Mouse (Mus musculus): ENCODE measurements at regions not wholly inside any gene's neighbourhood (a gene's known extent, or its start where the extent isn't known, plus 50 kb on each side); places are given as distances from the start of the nearest gene placed in this dataset.

- no peaks in the 10 kb centered on the region for H3K27me3 ChIP-seq (ENCODE audit: control insufficient read depth, insufficient read depth, low read length)
- no peak overlapping the region for H3K4me3 ChIP-seq (ENCODE audit: low read depth, low read length)
- 55% methylated on average over 11 of the region's 11 CpGs for WGBS
- H3K9ac ChIP-seq (replicated peaks; ENCODE audit: low read length) = no peak overlapping the region
- no peaks in the 10 kb centered on the region for H3K9me3 ChIP-seq (replicated peaks; ENCODE audit: control insufficient read depth, low read length)
- H3K4me2 ChIP-seq (ENCODE audit: low read depth, low read length) = no peak overlapping the region
- no peak overlapping the region for H3K27ac ChIP-seq (replicated peaks; ENCODE audit: low read depth, low read length)
- ATAC-seq (replicated peaks; ENCODE audit: insufficient number of reproducible peaks, low FRiP score, low TSS enrichment, low read depth) (no peak), DNase-seq (ENCODE audit: low spot score) (peak; percentile 9)
- H3K36me3 ChIP-seq (replicated peaks; ENCODE audit: control insufficient read depth, insufficient read depth, low read depth, low read length) = no peaks in the 10 kb centered on the region
- no peaks in the 10 kb centered on the region for H3K4me1 ChIP-seq (ENCODE audit: control insufficient read depth, insufficient read depth, low read length)
Observed at GRCm38 (mm10) chr9:33222066-33222805, 586.2 kb downstream of the Ets1 start.

GRCm38 (mm10) chr9:33233699-33234131 is 597.7 kb downstream of the Ets1 start:
- Histone ChIP-seq H3K9ac (replicated peaks; ENCODE audit: low read length) (no peak overlapping the region), H3K36me3 (replicated peaks; ENCODE audit: control insufficient read depth, insufficient read depth, low read depth, low read length) (no peaks in the 10 kb centered on the region), H3K27ac (replicated peaks; ENCODE audit: low read depth, low read length) (no peak overlapping the region), H3K4me1 (ENCODE audit: control insufficient read depth, insufficient read depth, low read length) (no peaks in the 10 kb centered on the region), H3K4me3 (ENCODE audit: low read depth, low read length) (no peak overlapping the region), H3K9me3 (replicated peaks; ENCODE audit: control insufficient read depth, low read length) (no peaks in the 10 kb centered on the region), H3K4me2 (ENCODE audit: low read depth, low read length) (no peak overlapping the region), H3K27me3 (ENCODE audit: control insufficient read depth, insufficient read depth, low read length) (no peaks in the 10 kb centered on the region)
- ATAC-seq (replicated peaks; ENCODE audit: insufficient number of reproducible peaks, low FRiP score, low TSS enrichment, low read depth) (no peak), DNase-seq (ENCODE audit: low spot score) (peak; percentile 11)
- WGBS = 22% methylated on average over 9 of the region's 9 CpGs

GRCm38 (mm10) chr9:33238190-33238589 is 602.2 kb downstream of the Ets1 start:
- no peak overlapping the region for H3K4me3 ChIP-seq (ENCODE audit: low read depth, low read length)
- no peaks in the 10 kb centered on the region for H3K4me1 ChIP-seq (ENCODE audit: control insufficient read depth, insufficient read depth, low read length)
- no peak overlapping the region for H3K27ac ChIP-seq (replicated peaks; ENCODE audit: low read depth, low read length)
- H3K4me2 ChIP-seq (ENCODE audit: low read depth, low read length) = no peak overlapping the region
- 84% methylated on average over 2 of the region's 2 CpGs for WGBS
- no peaks in the 10 kb centered on the region for H3K27me3 ChIP-seq (ENCODE audit: control insufficient read depth, insufficient read depth, low read length)
- ATAC-seq (replicated peaks; ENCODE audit: insufficient number of reproducible peaks, low FRiP score, low TSS enrichment, low read depth) = no peak
- DNase-seq (ENCODE audit: low spot score) = no peak
- H3K9ac ChIP-seq (replicated peaks; ENCODE audit: low read length) = no peak overlapping the region
- no peaks in the 10 kb centered on the region for H3K9me3 ChIP-seq (replicated peaks; ENCODE audit: control insufficient read depth, low read length)
- H3K36me3 ChIP-seq (replicated peaks; ENCODE audit: control insufficient read depth, insufficient read depth, low read depth, low read length) = no peaks in the 10 kb centered on the region

- 73% methylated on average over 2 of the region's 2 CpGs for WGBS
- no peaks in the 10 kb centered on the region for H3K27me3 ChIP-seq (ENCODE audit: control insufficient read depth, insufficient read depth, low read length)
Observed at GRCm38 (mm10) chr9:33238846-33239245, 602.8 kb downstream of the Ets1 start.

GRCm38 (mm10) chr9:33240506-33240905 is 604.5 kb downstream of the Ets1 start:
- no peaks in the 10 kb centered on the region for H3K36me3 ChIP-seq (replicated peaks; ENCODE audit: control insufficient read depth, insufficient read depth, low read depth, low read length)
- no peaks in the 10 kb centered on the region for H3K27me3 ChIP-seq (ENCODE audit: control insufficient read depth, insufficient read depth, low read length)
- H3K4me3 ChIP-seq (ENCODE audit: low read depth, low read length) = no peak overlapping the region
- H3K4me2 ChIP-seq (ENCODE audit: low read depth, low read length) = no peak overlapping the region
- H3K4me1 ChIP-seq (ENCODE audit: control insufficient read depth, insufficient read depth, low read length) = no peaks in the 10 kb centered on the region
- no peak for DNase-seq (ENCODE audit: low spot score)
- 81% methylated on average over 1 of the region's 1 CpGs for WGBS
- no peak overlapping the region for H3K9ac ChIP-seq (replicated peaks; ENCODE audit: low read length)
- no peaks in the 10 kb centered on the region for H3K9me3 ChIP-seq (replicated peaks; ENCODE audit: control insufficient read depth, low read length)
- H3K27ac ChIP-seq (replicated peaks; ENCODE audit: low read depth, low read length) = no peak overlapping the region
- ATAC-seq (replicated peaks; ENCODE audit: insufficient number of reproducible peaks, low FRiP score, low TSS enrichment, low read depth) = no peak

More at GRCm38 (mm10) chr9:33238846-33239245, 602.8 kb downstream of the Ets1 start:
- DNase-seq (ENCODE audit: low spot score) = no peak
- ATAC-seq (replicated peaks; ENCODE audit: insufficient number of reproducible peaks, low FRiP score, low TSS enrichment, low read depth) = no peak
- H3K27ac ChIP-seq (replicated peaks; ENCODE audit: low read depth, low read length) = no peak overlapping the region
- H3K36me3 ChIP-seq (replicated peaks; ENCODE audit: control insufficient read depth, insufficient read depth, low read depth, low read length) = no peaks in the 10 kb centered on the region
- H3K4me2 ChIP-seq (ENCODE audit: low read depth, low read length) = no peak overlapping the region
- no peak overlapping the region for H3K4me3 ChIP-seq (ENCODE audit: low read depth, low read length)
- no peaks in the 10 kb centered on the region for H3K4me1 ChIP-seq (ENCODE audit: control insufficient read depth, insufficient read depth, low read length)
- no peak overlapping the region for H3K9ac ChIP-seq (replicated peaks; ENCODE audit: low read length)
- H3K9me3 ChIP-seq (replicated peaks; ENCODE audit: control insufficient read depth, low read length) = no peaks in the 10 kb centered on the region

- no peak for DNase-seq (ENCODE audit: low spot score)
- WGBS = 90% methylated on average over 3 of the region's 3 CpGs
- ATAC-seq (replicated peaks; ENCODE audit: insufficient number of reproducible peaks, low FRiP score, low TSS enrichment, low read depth) = no peak
Observed at GRCm38 (mm10) chr9:33240914-33241635, 605.1 kb downstream of the Ets1 start.

GRCm38 (mm10) chr9:33246932-33247331 is 610.9 kb downstream of the Ets1 start:
- Histone ChIP-seq H3K36me3 (replicated peaks; ENCODE audit: control insufficient read depth, insufficient read depth, low read depth, low read length) (no peaks in the 10 kb centered on the region), H3K27me3 (ENCODE audit: control insufficient read depth, insufficient read depth, low read length) (no peaks in the 10 kb centered on the region), H3K4me1 (ENCODE audit: control insufficient read depth, insufficient read depth, low read length) (no peaks in the 10 kb centered on the region), H3K27ac (replicated peaks; ENCODE audit: low read depth, low read length) (no peak overlapping the region), H3K4me2 (ENCODE audit: low read depth, low read length) (no peak overlapping the region), H3K4me3 (ENCODE audit: low read depth, low read length) (no peak overlapping the region), H3K9me3 (replicated peaks; ENCODE audit: control insufficient read depth, low read length) (no peaks in the 10 kb centered on the region), H3K9ac (replicated peaks; ENCODE audit: low read length) (no peak overlapping the region)
- ATAC-seq (replicated peaks; ENCODE audit: insufficient number of reproducible peaks, low FRiP score, low TSS enrichment, low read depth) (no peak), DNase-seq (ENCODE audit: low spot score) (peak; percentile 77)
- WGBS = 41% methylated on average over 2 of the region's 2 CpGs

More at GRCm38 (mm10) chr9:33240914-33241635, 605.1 kb downstream of the Ets1 start:
- H3K4me1 ChIP-seq (ENCODE audit: control insufficient read depth, insufficient read depth, low read length) = no peaks in the 10 kb centered on the region
- no peak overlapping the region for H3K9ac ChIP-seq (replicated peaks; ENCODE audit: low read length)
- H3K9me3 ChIP-seq (replicated peaks; ENCODE audit: control insufficient read depth, low read length) = no peaks in the 10 kb centered on the region
- no peak overlapping the region for H3K4me2 ChIP-seq (ENCODE audit: low read depth, low read length)
- no peaks in the 10 kb centered on the region for H3K36me3 ChIP-seq (replicated peaks; ENCODE audit: control insufficient read depth, insufficient read depth, low read depth, low read length)
- no peak overlapping the region for H3K27ac ChIP-seq (replicated peaks; ENCODE audit: low read depth, low read length)
- no peaks in the 10 kb centered on the region for H3K27me3 ChIP-seq (ENCODE audit: control insufficient read depth, insufficient read depth, low read length)
- H3K4me3 ChIP-seq (ENCODE audit: low read depth, low read length) = no peak overlapping the region

- H3K9me3 ChIP-seq (replicated peaks; ENCODE audit: control insufficient read depth, low read length) = no peaks in the 10 kb centered on the region
- H3K4me1 ChIP-seq (ENCODE audit: control insufficient read depth, insufficient read depth, low read length) = no peaks in the 10 kb centered on the region
- ATAC-seq (replicated peaks; ENCODE audit: insufficient number of reproducible peaks, low FRiP score, low TSS enrichment, low read depth) = no peak
- no peak overlapping the region for H3K9ac ChIP-seq (replicated peaks; ENCODE audit: low read length)
- H3K36me3 ChIP-seq (replicated peaks; ENCODE audit: control insufficient read depth, insufficient read depth, low read depth, low read length) = no peaks in the 10 kb centered on the region
- H3K4me3 ChIP-seq (ENCODE audit: low read depth, low read length) = no peak overlapping the region
- DNase-seq (ENCODE audit: low spot score) = peak; percentile 14
- no peaks in the 10 kb centered on the region for H3K27me3 ChIP-seq (ENCODE audit: control insufficient read depth, insufficient read depth, low read length)
- no peak overlapping the region for H3K27ac ChIP-seq (replicated peaks; ENCODE audit: low read depth, low read length)
- no peak overlapping the region for H3K4me2 ChIP-seq (ENCODE audit: low read depth, low read length)
- 27% methylated on average over 6 of the region's 6 CpGs for WGBS
Observed at GRCm38 (mm10) chr9:33258241-33258640, 622.2 kb downstream of the Ets1 start.
